In the genomic region with DNA sequence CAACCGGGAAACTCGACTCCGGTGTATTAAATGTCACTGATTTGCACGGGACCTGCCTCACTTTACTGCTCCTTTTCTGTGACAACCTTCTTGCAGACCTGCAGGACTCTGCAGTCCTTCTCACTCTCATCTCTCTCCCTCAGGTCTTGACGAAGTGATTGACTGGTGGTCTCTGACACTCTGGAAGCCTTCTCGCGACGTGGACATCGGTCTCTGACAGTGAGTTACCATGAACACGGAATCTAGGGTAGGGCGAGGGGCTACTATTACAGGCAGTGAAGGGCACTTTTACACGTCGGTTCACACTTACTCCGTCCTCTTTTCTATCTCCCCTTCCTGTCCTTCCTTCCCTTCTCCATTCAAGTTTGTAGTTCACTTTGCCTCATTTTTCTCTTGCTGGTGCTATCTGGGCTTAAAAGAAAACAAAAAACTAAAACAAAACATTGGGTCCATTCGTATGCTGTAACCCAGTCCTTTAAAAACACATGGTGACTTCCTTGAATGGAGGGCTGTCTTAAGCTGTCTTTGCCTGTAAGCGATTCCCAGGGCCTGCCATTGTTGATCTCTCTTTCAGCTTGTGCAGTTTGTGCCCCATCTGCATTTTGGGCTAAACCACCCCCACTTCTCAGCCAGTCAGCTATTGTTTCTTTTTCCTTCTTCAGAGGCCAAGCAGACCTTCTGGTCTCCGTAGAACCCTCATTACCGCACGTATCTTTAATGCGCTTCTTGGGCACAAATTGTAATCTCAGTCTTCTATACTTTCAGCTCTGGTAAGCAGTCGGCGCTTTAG, we compare ENCODE assay signal across 8 mouse cellular contexts. TPM values are rescaled to one million over a fixed set of nuclear protein-coding genes. Genes with fewer than 3 reads are reported as not detected.
DNase-seq lines count a peak whose midpoint lies in the region; ATAC-seq and TF ChIP-seq lines count a peak whose summit lies in the region.

No protein-coding gene starts in this region.

- peak overlapping the region; percentile 73 for H3K4me3 ChIP-seq in gastrocnemius, adult 2 months
- peak overlapping the region; percentile 41 for H3K4me3 ChIP-seq in bone marrow macrophage, adult 2 months (ENCODE audit: insufficient read depth, low read length)
- peak overlapping the region; percentile 59 for H3K4me3 ChIP-seq in hindbrain, embryonic 10.5 days
- peak overlapping the region; percentile 47 for H3K4me3 ChIP-seq in midbrain, embryonic 12.5 days

- peak overlapping the region; percentile 98 for H3K4me2 ChIP-seq in midbrain, embryonic 12.5 days (replicated peaks)

- no peak overlapping the region for H3K27ac ChIP-seq in gastrocnemius, adult 2 months
- H3K27ac ChIP-seq in bone marrow macrophage, adult 2 months (ENCODE audit: insufficient read depth, low read depth, low read length) = no peak overlapping the region
- H3K27ac ChIP-seq in hindbrain, embryonic 10.5 days = 0 out of 2 replicates have a peak overlapping the region, but pooled peaks have one; percentile 40
- no peak overlapping the region for H3K27ac ChIP-seq in midbrain, embryonic 12.5 days (replicated peaks)

- H3K9ac ChIP-seq in midbrain, embryonic 12.5 days (replicated peaks) = peak overlapping the region; percentile 50; the same call in 1 of the 2 replicates

- no peak for DNase-seq in gastrocnemius, adult 2 months
- no peak for DNase-seq in gastrocnemius, postnatal 36 days
- peak; percentile 44 for DNase-seq in hindbrain, embryonic 10.5 days (ENCODE audit: low spot score)
- no peak for DNase-seq in right cerebral cortex, postnatal 4 days
- no peak for DNase-seq in gastrocnemius, postnatal 25 days

- 4% methylated on average over 22 of the region's 22 CpGs for WGBS in hindbrain, embryonic 10.5 days
- WGBS in midbrain, embryonic 12.5 days = 4% methylated on average over 22 of the region's 22 CpGs

- no peak for TF ChIP-seq CTCF in gastrocnemius, adult 2 months (IDR thresholded peaks at IDR 0.05)
- no peak for TF ChIP-seq CTCF in bone marrow macrophage, adult 2 months (IDR thresholded peaks at IDR 0.05; ENCODE audit: low read depth, low read length)

- H3K36me3 ChIP-seq in hindbrain, embryonic 10.5 days = no peaks in the 10 kb centered on the region
- H3K36me3 ChIP-seq in midbrain, embryonic 12.5 days = no peaks in the 10 kb centered on the region

- H3K9me3 ChIP-seq in hindbrain, embryonic 10.5 days = no peaks in the 10 kb centered on the region
- H3K9me3 ChIP-seq in midbrain, embryonic 12.5 days = no peaks in the 10 kb centered on the region

- ATAC-seq in midbrain, embryonic 12.5 days (ENCODE audit: low FRiP score, low read depth) = peak; percentile 53
- ATAC-seq in megakaryocyte progenitor cell, adult 5-6 weeks (replicated peaks; ENCODE audit: poor library complexity) = no peak

- intact Hi-C loops in gastrocnemius, adult 2 months (cut with DNase I) = loop anchor here (5.0 kb wide), 1 partner anchor 107 kb away; a partner anchor contains a TSS
- intact Hi-C loops in gastrocnemius, postnatal 36 days (cut with DNase I) = no loop called here

- peaks cover 51% of the 10 kb centered on the region for H3K27me3 ChIP-seq in hindbrain, embryonic 10.5 days (ENCODE audit: insufficient read depth, poor library complexity, severe bottlenecking)
- H3K27me3 ChIP-seq in midbrain, embryonic 12.5 days = peaks cover 52% of the 10 kb centered on the region

- no peak for TF ChIP-seq POLR2A in bone marrow macrophage, adult 2 months (IDR thresholded peaks at IDR 0.05; ENCODE audit: borderline replicate concordance, low read depth, low read length)

- no peaks in the 10 kb centered on the region for H3K4me1 ChIP-seq in bone marrow macrophage, adult 2 months (ENCODE audit: control insufficient read depth, insufficient read depth, low read length)
- H3K4me1 ChIP-seq in hindbrain, embryonic 10.5 days (replicated peaks) = peaks cover 48% of the 10 kb centered on the region
- H3K4me1 ChIP-seq in midbrain, embryonic 12.5 days = peaks cover 32% of the 10 kb centered on the region

RNA-seq across cellular contexts. Expression of a gene that starts 1.5 kb away (rescaled TPM):
- under 1 TPM in 1 of 2 experiments, not detected in 1; 0.59 TPM for total RNA-seq in gastrocnemius, adult 2 months (2021)
- under 1 TPM; 0.37 to 0.41 TPM for total RNA-seq in gastrocnemius, postnatal 36 days (2021)
- not detected in 2 replicates for polyA plus RNA-seq in bone marrow macrophage, adult 2 months (2012; ENCODE audit: insufficient read depth, insufficient read length, missing spikeins)
- 12.0 and 14.8 TPM in 2 replicates for polyA plus RNA-seq in hindbrain, embryonic 10.5 days (2016; fragmentation: Nextera tagmentation; extraction: Ambion mirVana)
- polyA plus RNA-seq in midbrain, embryonic 12.5 days (2016; fragmentation: Nextera tagmentation; extraction: Ambion mirVana) = 4.1 and 4.4 TPM in 2 replicates
- 0.89 TPM in 1 of 2 replicates, not detected in the other for total RNA-seq in megakaryocyte progenitor cell, adult 5-6 weeks (2015)
- not detected in 2 replicates for total RNA-seq in megakaryocyte progenitor cell, adult 5-6 weeks (2017)
- total RNA-seq in gastrocnemius, postnatal 25 days (2021) = 1 to 10 TPM in 1 of 2 experiments, under 1 TPM in 1; 0.23 to 1.7 TPM
